Mouse (Mus musculus): ENCODE data around the gene Nfib. TPM values are rescaled to one million over a fixed set of nuclear protein-coding genes. Genes with fewer than 3 reads are reported as not detected.

The Nfib gene
- total and polyA plus RNA-seq, 3 experiments = not detected

- H3K9me3 ChIP-seq (replicated peaks; ENCODE audit: insufficient read depth, low read length) = no peaks in the 10 kb centered on the region
- H3K4me1 ChIP-seq (ENCODE audit: control insufficient read depth in 1 of 2, insufficient read depth in 2 of 2, low read length in 2 of 2) = no peaks in the 10 kb centered on the region
- no peaks in the 10 kb centered on the region for H3K27me3 ChIP-seq (ENCODE audit: control insufficient read depth in 1 of 2, insufficient read depth in 2 of 2, low read length in 2 of 2)
- no peaks in the 10 kb centered on the region for H3K79me2 ChIP-seq (ENCODE audit: control insufficient read depth, insufficient read depth, low read length, poor library complexity)
- DNase-seq (ENCODE audit: low read depth, low spot score) = no peak
- TF ChIP-seq RAD21 (IDR thresholded peaks at IDR 0.05; ENCODE audit: low read depth, low read length) (no peak), MYC (IDR thresholded peaks at IDR 0.05; ENCODE audit: low read depth, low read length) (no peak), JUND (IDR thresholded peaks at IDR 0.05; ENCODE audit: low read depth, low read length) (no peak), ETS1 (IDR thresholded peaks at IDR 0.05; ENCODE audit: low read depth, low read length) (no peak)
- H3K4me3 ChIP-seq (ENCODE audit: control insufficient read depth in 1 of 2, insufficient read depth in 1 of 2, low read depth in 2 of 2, low read length in 2 of 2) = no peak overlapping the region
- H3K36me3 ChIP-seq (ENCODE audit: control insufficient read depth in 1 of 2, insufficient read depth in 2 of 2, low read length in 2 of 2) = no peaks in the 10 kb centered on the region
- no peak overlapping the region for H3K27ac ChIP-seq (ENCODE audit: control insufficient read depth, low read depth, low read length)
- H3K9ac ChIP-seq (ENCODE audit: control insufficient read depth, low read depth, low read length, poor library complexity, severe bottlenecking) = no peak overlapping the region
These were observed 22.0 kb downstream of the Nfib start for GRCm38 (mm10) chr4:82683583-82683982.

- H3K4me3 ChIP-seq (ENCODE audit: control insufficient read depth in 1 of 2, insufficient read depth in 1 of 2, low read depth in 2 of 2, low read length in 2 of 2) = no peak overlapping the region
- DNase-seq (ENCODE audit: low read depth, low spot score) = no peak
- H3K9ac ChIP-seq (ENCODE audit: control insufficient read depth, low read depth, low read length, poor library complexity, severe bottlenecking) = no peak overlapping the region
- H3K79me2 ChIP-seq (ENCODE audit: control insufficient read depth, insufficient read depth, low read length, poor library complexity) = no peaks in the 10 kb centered on the region
- H3K36me3 ChIP-seq (ENCODE audit: control insufficient read depth in 1 of 2, insufficient read depth in 2 of 2, low read length in 2 of 2) = no peaks in the 10 kb centered on the region
- no peaks in the 10 kb centered on the region for H3K9me3 ChIP-seq (replicated peaks; ENCODE audit: insufficient read depth, low read length)
- no peaks in the 10 kb centered on the region for H3K27me3 ChIP-seq (ENCODE audit: control insufficient read depth in 1 of 2, insufficient read depth in 2 of 2, low read length in 2 of 2)
- no peaks in the 10 kb centered on the region for H3K4me1 ChIP-seq (ENCODE audit: control insufficient read depth in 1 of 2, insufficient read depth in 2 of 2, low read length in 2 of 2)
- H3K27ac ChIP-seq (ENCODE audit: control insufficient read depth, low read depth, low read length) = no peak overlapping the region
- TF ChIP-seq CTCF (IDR thresholded peaks at IDR 0.05 in 2 of 3, conservative IDR thresholded peaks at IDR 0.05 in 1 of 3; ENCODE audit: control insufficient read depth in 1 of 3, insufficient read depth in 1 of 3, low read depth in 2 of 3, low read length in 3 of 3, poor library complexity in 1 of 3, severe bottlenecking in 1 of 3) = no peak
- no peak for TF ChIP-seq ZKSCAN1 (IDR thresholded peaks at IDR 0.05; ENCODE audit: low read depth, low read length)
- TF ChIP-seq NELFE (IDR thresholded peaks at IDR 0.05; ENCODE audit: low read depth, low read length) = no peak
These were observed 29.4 kb downstream of the Nfib start for GRCm38 (mm10) chr4:82676104-82676503.

- H3K79me2 ChIP-seq (ENCODE audit: control insufficient read depth, insufficient read depth, low read length, poor library complexity) = no peaks in the 10 kb centered on the region
- H3K9ac ChIP-seq (ENCODE audit: control insufficient read depth, low read depth, low read length, poor library complexity, severe bottlenecking) = no peak overlapping the region
- H3K27ac ChIP-seq (ENCODE audit: control insufficient read depth, low read depth, low read length) = no peak overlapping the region
- no peaks in the 10 kb centered on the region for H3K36me3 ChIP-seq (ENCODE audit: control insufficient read depth in 1 of 2, insufficient read depth in 2 of 2, low read length in 2 of 2)
- no peaks in the 10 kb centered on the region for H3K9me3 ChIP-seq (replicated peaks; ENCODE audit: insufficient read depth, low read length)
- H3K27me3 ChIP-seq (ENCODE audit: control insufficient read depth in 1 of 2, insufficient read depth in 2 of 2, low read length in 2 of 2) = no peaks in the 10 kb centered on the region
- H3K4me3 ChIP-seq (ENCODE audit: control insufficient read depth in 1 of 2, insufficient read depth in 1 of 2, low read depth in 2 of 2, low read length in 2 of 2) = no peak overlapping the region
- no peaks in the 10 kb centered on the region for H3K4me1 ChIP-seq (ENCODE audit: control insufficient read depth in 1 of 2, insufficient read depth in 2 of 2, low read length in 2 of 2)
- DNase-seq (ENCODE audit: low read depth, low spot score) = no peak
- TF ChIP-seq MYC (IDR thresholded peaks at IDR 0.05; ENCODE audit: low read depth, low read length) (no peak), E2F4 (IDR thresholded peaks at IDR 0.05; ENCODE audit: borderline replicate concordance, low read depth, low read length) (no peak), TAL1 (IDR thresholded peaks at IDR 0.05; ENCODE audit: low read length) (no peak), POLR2A (IDR thresholded peaks at IDR 0.05; ENCODE audit: control insufficient read depth in 1 of 2, insufficient read depth in 1 of 2, low read depth in 1 of 2, low read length in 2 of 2, poor library complexity in 1 of 2) (no peak)
These were observed 38.2 kb downstream of the Nfib start for GRCm38 (mm10) chr4:82667271-82667872.
